Mouse (Mus musculus) CD4-positive, CD25-positive, alpha-beta regulatory T cell, adult 2 months (primary cell): ENCODE results near the gene Sppl2b.
A peak's percentile ranks its signal among the peaks of the same experiment; 100 is the strongest.
"Not testable (repeated sequence)": the region's sequence is repeated elsewhere in the genome, so short reads cannot be mapped to it uniquely, and the experiment has no call there.

Experiments used
- DNase-seq: peaks from one replicate; pipeline ENCODE4 v3.0.0-alpha.2; 2012; ENCODE audit warnings: low read depth, low spot score

Sppl2b gene

DNA sequence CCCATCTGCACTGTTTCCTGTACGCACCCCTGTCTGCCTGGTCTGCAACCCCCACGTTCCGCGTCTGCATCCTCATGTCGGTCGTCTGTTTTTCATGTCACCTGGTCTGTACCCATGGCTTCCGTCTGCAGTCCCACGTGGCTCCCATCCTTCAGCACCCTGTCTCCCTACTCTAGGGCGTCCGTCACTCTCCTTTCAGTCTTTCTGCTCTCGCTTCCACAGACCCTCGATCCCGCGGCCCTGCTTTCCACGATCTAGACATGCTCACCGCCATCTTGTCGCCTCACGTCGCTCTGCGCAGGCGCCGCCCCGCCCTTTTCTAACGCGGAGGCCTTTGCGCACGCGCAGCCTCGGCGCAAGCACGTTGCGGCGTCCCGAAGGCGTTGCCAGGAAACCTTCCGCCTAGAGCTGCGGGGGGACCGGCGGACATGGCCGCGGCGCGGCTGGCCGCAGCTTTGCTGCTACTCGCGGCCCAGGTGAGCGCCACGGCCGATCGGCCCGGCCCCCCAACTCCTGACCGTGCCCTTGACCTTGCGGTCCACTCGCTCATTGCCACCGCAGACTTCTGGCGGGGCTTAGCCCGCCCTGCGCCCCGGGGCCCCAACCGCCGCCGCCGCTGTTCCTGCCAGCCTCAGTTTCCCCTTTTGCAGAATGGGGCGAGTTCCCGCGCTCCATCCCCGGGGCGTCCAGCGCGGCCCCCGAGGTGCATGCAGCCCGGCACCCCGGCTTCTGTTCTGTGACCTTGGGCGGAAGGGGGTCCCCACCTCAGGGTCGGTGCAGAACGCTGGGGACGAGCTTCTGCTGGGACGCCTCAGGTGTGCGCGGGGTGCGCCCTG, at the start of gene Sppl2b, which contains the start of gene Lsm7:
Gene Sppl2b (plus strand): TSS at position 363 of the 836 bp plus-strand sequence.
Gene Lsm7 (minus strand): TSS at position 297 of the 836 bp plus-strand sequence.
- peak; percentile 98 for DNase-seq

DNA sequence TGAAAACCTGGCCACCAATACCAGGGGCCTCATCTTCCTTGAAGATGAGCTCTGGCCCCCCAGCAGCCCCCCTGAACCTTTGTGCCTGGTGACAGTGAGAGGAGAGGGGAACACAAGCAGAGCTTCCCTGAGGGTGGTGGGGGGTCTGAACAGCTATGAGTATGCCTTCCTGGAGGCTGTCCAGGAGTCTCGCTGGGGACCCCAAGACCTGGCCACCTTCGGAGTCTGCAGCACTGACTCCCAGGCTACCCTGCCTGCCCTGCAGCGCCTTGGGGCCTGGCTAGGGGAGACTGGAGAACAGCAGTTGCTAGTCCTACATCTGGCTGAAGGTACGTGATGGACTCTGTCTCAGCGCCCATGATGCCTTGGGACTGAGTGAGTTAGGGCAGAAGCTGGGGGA, 49.8 kb upstream of the Sppl2b start:
- DNase-seq, result no peak

DNA sequence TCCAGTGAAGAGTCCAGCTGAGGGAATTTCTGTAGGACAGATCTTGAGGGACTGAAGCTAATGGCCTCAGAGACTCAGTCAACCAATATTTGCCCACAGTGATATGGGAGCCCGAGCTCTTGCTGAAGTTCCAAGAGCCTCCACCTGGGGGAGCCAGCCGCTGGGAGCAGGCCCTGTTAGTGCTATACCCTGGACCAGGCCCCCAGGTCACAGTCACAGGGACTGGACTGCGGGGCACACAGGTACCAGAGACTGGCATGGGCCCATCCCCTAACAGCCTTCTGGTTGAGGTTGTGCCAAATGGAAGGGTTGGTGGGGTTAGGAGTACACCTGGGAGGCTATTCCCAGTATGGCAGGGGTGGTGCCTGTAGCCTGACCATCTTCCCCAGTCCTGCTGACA, 49.1 kb upstream of the Sppl2b start:
- peak; percentile 78 for DNase-seq

DNA sequence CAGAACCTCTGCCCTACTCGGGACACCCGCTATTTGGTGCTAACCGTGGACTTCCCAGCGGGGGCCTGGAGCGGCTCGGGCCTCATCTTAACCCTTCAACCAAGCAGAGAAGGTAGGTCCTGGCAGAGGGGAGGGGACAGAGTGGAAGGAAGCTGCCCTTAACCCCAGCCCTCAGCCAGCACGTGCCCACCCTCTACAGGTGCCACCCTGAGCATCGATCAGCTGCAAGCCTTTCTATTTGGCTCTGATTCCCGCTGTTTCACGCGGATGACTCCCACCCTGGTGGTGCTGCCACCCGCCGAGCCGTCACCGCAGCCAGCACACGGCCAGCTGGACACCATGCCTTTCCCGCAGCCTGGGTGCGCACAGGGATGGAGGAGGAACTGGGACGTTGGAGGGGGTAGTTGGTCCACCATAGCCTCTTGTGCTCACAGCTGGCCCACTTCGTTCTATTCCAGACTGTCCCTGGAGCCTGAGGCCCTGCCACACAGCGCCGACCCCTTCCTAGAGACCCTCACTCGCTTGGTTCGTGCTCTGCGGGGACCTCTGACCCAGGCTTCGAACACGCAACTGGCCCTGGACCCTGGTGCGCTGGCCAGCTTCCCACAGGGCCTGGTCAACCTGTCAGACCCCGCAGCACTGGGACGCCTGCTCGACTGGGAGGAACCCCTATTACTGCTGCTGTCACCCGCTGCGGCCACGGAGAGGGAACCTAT, 48.6 kb upstream of the Sppl2b start:
- DNase-seq, result no peak

DNA sequence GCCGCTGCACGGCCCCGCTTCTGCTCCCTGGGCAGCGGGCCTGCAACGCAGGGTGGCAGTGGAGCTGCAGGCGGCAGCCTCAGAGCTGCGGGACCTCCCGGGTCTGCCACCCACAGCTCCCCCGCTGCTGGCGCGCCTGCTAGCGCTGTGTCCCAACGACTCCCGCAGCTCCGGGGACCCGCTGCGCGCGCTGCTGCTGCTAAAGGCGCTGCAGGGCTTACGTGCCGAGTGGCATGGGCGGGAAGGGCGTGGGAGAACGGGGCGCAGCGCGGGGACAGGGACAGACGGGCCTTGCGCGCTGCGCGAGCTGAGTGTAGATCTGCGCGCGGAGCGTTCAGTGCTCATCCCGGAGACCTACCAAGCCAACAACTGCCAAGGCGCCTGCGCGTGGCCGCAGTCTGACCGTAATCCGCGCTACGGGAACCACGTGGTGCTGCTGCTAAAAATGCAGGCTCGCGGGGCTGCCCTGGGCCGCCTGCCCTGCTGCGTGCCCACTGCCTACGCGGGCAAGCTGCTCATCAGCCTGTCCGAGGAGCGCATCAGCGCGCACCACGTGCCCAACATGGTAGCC, 47.9 kb upstream of the Sppl2b start:
- peak; percentile 70 for DNase-seq

DNA sequence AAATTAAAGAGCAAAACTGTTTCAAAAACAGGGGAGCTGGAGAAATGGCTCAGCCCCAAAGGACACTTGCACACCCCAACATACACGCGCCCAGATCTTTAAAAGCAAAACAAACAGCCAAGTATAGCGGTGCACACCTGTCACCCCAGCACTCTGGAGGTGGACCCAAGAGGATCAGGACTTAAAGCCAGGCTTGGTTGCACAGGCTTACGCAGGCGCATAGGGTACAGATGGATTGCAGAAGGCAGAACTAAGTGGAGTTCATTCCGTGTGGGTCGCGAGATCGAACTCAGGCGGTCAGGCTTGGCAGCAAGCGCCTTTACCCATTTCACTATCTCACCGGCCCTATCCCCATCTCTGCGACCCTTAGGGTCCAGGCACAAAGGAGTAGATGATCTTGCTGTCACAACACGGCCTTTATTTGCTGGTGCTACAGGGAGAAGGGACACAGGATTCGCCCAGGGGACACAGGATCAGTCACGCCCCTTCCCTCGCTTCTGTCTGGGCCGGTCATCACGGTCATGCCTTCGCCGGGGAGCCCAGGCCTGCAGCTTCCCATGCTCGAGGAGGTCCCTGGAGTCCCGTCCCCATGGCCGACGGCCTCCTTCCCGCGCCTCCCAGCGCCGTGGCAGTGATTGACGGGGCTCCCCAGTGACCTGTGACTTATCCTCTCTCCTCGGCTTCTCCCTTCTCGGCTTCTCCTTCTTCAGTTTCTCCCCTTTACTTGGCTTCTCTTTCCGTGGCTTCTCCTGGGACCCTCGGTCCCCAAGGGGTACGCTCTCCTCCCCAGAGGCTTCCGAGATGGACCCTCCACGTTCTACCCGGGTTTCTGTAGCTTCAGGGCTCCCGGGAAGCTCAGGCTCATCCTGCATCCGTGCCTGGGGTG, 46.7 kb upstream of the Sppl2b start:
- DNase-seq, result no peak

DNA sequence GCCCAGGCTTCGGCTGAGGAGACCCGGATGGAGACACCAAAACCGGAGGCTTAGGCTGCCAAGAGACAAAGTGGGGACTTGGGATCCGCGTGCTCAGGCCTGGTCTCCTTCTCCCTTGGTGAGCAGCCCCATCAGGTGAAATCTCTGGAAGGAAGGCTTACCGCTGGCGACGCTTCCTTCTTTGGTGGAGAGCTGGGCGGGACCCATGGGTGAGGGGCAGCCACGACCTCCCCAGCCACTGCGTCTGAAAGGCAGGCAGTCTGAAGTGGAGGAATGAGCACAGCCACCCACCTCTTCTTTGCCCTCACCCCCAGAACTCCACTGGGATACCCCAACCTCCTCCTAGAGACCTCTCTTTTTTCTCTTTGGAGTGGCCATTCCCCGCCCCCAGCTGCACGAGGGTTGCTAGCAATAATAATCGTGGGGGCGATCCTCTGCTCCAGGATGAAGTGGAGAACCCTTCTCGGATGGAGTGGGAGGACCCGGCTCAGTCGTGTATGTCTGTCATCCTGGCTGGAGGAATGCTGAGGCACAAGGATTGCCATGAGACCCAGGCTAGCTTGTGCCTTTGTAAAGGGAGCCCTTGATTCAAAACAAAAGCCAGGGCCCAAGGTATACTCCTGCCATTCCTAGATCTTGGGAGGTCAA, 46.0 kb upstream of the Sppl2b start:
- DNase-seq, result no peak

DNA sequence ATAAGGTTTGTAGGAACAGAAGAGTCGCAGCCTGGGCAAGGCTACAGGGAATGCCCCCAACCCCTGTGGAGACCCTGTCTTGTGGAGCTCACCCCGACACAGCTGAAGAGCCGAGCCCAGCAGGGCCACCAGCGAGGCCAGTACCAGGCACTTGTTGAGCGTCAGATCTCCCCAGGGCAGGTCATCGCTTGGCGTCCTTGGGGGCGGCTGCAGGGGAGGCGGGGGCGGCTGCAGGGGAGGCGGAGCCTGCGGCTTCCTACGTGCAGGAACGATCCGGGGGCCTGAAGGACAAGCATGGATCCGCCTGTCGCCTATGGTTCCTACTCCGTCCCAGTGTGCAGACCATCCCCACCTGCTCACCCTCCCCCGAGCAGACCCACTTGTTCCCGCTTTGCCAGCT, 45.0 kb upstream of the Sppl2b start:
- no peak for DNase-seq

DNA sequence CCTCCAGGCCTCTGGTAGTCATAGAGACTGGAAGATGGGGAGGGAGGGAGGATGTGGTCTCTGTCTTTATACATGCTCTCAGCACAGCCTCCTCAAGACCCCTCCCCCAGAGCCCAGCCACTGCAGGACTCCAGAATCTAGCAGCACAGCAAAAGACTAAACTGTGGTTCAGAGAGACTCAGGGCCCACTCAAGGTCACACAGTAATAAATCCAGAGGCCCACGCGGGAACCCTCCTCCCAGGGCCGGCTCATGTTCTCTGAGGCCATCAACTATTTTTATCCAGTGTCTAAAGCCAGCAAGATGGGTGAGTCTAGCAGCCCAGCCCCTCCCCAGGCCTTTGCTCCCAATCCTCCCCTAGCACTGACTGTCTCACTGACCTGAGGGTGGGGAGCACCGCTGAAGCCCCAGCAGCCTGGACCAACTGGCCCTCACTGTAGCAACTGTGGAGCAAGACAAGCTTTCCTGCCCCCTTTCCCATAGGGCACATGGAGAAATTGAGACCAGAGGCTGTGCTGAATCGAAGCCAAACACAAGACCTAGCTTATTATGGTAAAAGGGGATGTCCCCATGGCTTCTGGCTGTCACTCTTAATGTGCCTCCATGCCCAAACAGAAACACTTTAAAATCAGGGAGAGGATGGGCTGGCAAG, 42.6 kb upstream of the Sppl2b start:
- DNase-seq, result no peak

DNA sequence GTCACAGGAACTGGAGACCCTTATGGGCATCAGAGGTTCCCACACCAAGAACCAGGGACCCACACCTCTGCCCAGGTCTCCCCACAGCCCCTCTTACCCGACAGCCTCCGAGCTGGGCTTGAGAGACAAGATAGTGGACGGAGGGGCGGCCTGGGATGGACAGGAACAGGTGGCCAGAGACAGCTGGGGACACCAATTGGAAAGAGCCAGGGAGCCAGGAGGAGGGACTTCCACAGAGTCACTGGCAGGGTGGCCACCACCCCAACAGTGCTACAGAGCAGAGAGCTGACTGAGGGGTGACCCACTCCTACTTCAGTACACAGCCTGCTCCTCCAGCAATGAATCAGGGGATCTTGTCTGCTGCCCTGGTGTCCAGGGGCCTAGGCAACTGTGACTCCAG, 41.7 kb upstream of the Sppl2b start, which contains the start of gene Jsrp1:
Gene Jsrp1 (minus strand): TSS at position 133 of the 400 bp plus-strand sequence.
- DNase-seq, result no peak

DNA sequence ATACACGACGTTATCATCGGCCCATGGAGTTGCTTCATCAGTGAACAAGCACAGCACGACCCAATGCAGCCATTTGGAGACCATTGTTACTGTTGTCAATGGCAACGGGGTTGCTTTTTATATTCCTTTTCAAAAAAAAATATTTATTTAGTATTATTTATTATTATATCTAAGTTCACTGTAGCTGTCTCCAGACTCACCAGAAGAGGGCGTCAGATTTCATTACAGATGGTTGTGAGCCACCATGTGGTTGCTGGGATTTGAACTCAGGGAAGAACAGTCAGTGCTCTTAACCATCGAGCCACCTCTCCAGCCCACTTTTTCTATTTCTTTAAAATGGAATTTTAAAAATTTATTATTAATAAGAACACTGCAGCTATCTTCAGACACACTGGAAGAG, 40.3 kb upstream of the Sppl2b start:
- DNase-seq, result no peak

DNA sequence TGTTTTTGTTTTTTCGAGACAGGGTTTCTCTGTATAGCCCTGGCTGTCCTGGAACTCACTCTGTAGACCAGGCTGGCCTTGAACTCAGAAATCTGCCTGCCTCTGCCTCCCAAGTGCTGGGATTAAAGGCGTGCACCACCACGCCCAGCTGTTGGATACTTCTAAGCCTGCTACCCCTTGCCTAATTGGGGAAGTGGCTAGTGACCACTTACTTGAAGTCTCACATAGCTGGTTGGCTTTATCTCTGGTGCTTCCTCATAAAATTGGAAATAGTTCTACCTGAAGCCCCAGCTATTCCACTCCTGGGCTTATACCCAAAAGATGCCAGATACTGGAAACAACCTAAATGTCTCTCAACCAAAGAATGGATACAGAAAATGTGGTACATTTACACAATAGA, 38.8 kb upstream of the Sppl2b start:
- not testable (repeated sequence) for DNase-seq

DNA sequence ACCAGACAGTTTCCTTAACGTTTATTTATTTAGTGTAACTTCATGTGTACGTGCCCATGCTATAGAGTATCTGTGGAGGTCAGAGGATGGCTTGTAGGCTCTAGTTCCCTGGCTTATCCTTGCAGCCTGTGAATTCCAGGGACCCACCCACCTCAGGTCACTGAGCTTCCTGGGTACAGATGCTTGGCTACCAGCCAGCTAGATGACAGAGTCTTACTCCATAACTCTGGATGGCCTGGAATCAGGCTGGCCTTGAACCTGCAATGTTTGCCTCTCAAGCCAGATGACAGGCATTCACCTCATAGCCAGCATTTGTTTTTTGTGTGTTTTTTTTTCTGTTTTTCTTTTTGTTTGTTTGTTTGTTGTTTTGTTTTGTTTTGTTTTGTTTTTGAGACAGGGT, 37.9 kb upstream of the Sppl2b start:
- DNase-seq, result no peak

DNA sequence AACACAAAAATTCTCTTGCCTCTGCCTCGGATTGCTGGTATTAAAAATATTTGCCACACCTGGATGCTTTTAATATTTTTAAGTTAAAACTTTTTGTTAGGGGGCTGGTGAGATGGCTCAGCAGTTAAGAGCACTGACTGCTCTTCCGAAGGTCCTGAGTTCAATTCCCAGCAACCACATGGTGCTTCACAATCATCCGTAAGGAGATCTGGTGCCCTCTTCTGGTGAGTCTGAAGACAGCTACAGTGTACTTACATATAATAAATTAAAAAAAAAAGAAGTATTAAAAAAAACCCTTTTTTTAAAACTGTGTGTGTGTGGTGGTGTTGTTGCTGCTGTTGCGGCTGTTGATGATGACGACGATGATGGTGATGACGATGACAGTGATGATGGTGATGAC, 37.1 kb upstream of the Sppl2b start:
- peak; percentile 61 for DNase-seq

DNA sequence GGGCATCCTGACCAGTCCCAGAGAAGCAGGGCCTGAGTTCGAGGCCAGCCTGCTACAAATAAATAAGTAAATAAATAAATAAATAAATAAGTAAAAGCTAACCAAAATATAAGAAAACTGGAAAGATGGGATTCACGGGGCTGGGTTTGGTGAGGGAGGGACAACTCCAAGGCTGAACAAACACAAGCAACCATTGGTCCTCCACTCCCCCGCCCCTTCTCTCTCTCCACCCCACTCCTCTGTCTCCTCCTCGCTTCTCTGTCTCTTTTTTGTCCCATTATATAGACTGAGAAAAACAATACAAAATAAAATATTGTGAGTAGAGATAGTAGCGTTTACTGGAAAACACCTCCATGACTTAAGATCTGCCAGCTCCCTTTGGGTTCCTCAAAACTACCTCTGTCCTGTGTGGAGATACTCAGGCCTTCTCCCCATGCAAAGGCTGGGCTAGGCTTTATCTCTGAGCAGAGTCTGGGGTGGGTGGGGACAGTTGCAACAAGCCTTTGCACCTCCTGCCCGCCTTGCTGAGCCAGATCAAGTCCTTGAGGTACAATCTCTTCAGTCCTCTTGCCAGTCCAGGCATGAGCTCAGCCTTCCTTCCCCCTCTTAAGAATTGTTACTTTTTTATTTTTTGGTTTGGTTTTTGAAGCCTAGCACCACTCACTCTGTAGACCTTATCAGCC, 36.3 kb upstream of the Sppl2b start:
- no peak for DNase-seq

DNA sequence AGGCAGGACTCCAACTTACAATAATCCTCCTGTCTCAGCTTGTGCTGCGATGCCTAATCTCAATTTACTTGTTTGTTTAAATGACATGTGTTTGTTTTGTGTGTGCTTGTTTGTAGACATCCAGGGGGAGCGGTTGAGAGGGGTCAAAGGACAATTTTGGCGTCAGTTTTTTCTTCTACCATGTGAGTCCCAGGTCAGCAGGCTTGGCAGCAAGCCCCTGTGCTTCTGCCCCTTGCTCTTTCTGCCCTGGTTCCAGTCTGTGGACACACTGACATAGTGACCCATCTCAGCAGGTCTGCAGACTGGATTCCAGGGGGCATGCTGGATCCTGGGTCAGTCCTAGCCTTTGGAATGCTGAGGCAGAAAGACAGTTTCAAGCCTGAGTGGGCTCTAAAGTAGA, 35.7 kb upstream of the Sppl2b start:
- DNase-seq, result no peak

DNA sequence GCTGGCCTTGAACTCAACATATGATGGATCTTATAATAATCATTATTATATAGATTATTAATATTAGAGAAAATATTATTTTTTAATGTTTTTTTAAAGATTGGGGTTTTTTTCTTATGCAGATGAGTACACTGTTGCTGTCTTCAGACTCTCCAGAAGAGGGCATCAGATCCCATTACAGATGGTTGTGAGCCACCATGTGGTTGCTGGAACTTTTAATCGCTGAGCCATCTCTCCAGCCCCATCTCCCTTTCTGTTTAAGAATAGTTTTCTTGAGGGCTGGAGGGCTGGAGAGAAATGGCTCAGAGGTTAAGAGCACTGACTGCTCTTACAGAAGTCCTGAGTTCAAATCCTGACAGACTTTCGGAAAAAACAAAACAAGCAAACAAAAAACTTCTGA, 33.1 kb upstream of the Sppl2b start:
- DNase-seq, result peak; percentile 65

DNA sequence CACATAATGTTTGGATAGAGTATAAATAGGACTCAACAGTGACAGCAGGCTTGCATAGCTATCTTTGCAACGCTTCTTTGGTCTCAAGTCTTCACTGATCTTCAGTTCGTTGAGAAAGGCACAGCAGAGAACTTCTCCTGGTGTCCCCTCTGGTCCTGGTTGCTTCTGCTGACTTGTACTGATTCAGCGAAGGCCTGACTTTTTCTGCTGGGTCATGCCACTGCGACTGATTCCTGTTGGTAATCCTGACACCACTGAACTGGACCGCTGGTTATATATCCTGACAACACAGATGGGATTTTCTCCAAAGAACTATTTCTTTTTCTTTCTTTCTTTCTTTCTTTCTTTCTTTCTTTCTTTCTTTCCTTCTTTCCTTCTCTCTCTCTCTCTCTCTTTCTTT, 32.5 kb upstream of the Sppl2b start:
- no peak for DNase-seq

DNA sequence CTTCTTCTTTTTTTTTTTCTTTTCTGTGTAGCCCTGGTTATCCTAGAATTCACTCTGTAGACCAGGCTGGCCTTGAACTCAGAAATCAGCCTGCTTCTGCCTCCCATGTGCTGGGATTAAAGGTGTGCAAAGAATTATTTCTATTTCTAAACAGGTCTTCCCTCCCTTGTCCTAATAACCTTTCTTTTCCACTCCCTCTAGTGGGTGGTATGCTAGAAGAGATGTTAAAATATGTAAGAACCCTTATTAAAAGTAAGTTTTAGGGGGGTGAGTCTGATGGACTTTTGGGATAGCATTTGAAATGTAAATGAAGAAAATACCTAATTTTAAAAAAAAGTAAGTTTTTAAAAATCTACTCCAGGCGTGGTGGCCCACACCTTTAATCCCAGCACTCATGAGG, 31.8 kb upstream of the Sppl2b start:
- no peak for DNase-seq
